Mouse (Mus musculus) layer of hippocampus, postnatal 36 days (tissue): Measurements from ENCODE around the gene Nek8. TPM values are rescaled to one million over a fixed set of nuclear protein-coding genes. Genes with fewer than 3 reads are reported as not detected.

Source experiments
- DNase-seq, 2 experiments: peaks; one replicate each; pipeline ENCODE4 v3.0.0; 2022
- total RNA-seq, 2 experiments: library from RNA; stranded (reverse); gene quantifications; 2 replicates each; pipeline ENCODE4 v1.2.3; 2021

The Nek8 gene
- total RNA-seq, 2 experiments from 2014 or later, result 2.4 to 2.5 TPM

DNA sequence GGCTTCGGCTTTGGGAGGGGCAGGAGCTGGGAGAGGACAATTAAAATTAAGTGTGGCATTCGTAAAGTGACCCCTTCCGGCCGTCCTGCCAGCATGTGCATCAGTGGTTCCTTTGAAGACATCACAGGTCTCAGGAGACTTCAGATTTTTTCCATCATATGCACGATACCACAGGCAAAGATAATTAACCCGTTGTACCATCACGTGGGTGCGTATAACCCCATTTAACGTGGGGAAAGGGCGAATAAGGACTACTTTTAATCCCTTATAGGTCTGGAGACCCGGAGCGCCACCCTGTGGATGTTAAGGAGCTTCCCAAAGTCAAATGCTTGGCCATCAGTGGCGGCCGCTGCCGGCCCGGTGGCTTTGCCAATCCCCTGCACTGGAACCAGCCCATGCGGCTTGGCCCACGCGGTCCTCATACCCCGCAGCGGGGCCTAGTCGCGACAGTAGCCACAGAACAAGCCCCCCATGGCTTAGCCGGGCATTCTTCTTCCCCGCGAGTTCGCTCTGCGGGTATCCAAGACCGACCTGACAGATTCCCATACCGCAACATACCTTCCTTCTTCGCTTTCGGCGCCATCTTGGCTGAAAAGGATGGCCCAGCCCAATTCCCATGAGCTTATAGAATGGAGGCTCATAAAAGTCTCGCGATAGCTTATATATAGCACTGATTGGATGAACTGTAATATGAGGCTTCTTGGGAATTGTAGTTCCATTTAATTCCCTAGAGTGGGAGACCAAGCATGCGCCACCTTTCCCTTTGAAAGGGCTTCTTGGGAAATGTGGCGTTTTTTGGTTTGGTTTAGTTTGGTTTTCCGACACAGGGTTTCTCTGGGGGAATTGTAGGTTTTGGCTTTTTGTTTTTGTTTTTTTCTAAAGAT lies 6.7 kb upstream of the Nek8 start, which contains the start of gene Rpl23a:
Gene Rpl23a (minus strand): TSS at position 624 of the 884 bp plus-strand sequence.
- peak; percentile 85 to 88 for DNase-seq

DNA sequence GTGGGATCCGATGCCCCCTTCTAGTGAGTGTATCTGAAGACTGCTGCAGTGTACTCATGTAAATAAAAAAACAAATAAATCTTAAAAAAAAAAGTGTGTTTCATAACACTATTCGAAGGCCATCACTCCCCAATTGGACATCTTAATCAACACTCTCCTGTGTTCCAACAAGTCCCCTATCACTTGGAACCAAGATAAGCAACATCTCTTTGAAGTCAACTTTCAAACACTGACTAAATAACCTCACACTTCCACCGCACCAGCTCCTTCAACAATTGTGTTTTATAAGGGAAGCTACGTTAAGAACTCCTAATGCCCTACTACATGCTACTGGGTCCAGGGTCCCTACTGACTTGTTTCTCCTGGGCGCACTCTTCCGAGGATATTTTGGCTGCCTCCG lies 6.0 kb upstream of the Nek8 start:
- no peak for DNase-seq

DNA sequence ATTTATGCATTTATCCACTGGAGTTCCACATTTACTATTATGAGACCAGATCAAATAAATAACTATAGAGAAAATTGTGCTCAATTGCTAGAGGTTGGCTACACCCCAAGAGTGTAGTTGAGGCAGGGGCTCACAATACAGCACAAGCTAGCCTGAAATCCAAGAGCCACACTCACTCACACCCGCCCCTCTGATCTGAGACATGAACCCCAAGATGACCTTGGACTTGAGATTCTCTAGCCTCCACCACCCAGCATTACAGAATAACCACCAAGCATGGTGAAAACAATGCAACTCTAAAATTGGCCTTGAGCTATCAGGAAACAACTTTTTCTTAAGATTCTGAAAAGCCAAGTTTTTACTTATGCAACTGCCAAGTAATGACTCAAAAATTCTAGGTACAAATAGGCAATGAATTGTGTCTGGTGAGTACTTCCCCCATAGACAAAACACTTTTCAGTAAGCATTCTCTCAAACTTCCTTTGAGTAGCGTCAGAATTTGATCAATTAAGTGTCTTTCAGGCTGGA lies 5.4 kb upstream of the Nek8 start:
- DNase-seq, result no peak

DNA sequence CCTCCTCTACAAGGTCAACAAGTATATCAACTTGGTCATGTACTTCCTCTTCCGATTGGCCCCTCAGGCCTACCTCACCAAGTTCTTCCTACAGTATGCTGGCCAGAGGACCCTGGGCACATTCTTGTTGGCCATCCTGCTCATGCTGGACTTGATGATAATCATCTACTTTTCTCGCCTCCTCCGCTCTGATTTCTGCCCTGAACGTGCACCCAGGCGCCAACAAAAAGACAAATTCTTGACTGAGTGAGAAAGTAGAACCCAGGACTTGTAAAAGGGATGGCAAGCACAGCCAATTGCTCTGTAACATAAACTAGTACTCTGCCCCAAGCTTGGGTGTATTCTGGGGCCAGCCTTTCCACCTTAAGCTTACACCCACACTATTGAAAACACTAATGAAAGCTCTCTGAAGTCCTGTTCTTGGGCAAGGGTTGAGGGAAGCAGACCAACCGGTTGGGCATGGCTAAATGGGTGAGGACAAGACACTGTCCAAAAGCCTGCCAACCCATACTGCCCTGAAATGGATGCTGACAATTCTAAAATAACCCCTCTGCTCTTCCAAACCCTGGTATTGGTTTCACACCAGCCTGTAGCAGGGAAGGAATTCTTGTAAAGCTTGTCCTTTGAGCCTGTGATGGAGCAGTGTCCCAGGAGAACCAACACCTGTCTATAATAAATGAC lies 3.7 kb upstream of the Nek8 start:
- DNase-seq, result no peak

DNA sequence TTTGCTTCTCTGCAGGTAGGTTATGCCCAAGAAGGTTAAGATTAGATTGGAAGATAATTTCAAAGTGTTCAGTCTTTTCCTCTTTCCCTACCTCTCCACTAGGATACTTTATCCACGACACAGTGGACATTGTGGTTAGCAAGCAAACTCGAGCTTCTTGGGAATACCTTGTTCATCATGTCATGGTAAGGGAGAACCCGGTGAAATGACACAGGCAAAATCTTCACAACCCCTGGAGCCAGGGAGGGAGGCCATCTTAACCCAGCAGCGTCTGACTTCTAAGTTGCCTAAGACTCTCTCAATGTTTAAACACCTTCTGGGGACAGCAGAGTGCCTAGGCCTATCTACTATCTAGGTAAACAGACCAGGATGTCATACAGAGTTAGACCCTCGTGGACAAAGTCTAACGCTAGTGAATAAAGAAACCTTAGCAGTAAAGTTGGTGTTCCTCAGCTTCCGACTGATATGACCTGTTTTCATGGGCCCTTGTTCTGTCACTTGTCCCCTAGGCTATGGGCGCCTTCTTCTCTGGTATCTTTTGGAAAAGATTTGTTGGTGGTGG lies 3.0 kb upstream of the Nek8 start:
- DNase-seq, result no peak

DNA sequence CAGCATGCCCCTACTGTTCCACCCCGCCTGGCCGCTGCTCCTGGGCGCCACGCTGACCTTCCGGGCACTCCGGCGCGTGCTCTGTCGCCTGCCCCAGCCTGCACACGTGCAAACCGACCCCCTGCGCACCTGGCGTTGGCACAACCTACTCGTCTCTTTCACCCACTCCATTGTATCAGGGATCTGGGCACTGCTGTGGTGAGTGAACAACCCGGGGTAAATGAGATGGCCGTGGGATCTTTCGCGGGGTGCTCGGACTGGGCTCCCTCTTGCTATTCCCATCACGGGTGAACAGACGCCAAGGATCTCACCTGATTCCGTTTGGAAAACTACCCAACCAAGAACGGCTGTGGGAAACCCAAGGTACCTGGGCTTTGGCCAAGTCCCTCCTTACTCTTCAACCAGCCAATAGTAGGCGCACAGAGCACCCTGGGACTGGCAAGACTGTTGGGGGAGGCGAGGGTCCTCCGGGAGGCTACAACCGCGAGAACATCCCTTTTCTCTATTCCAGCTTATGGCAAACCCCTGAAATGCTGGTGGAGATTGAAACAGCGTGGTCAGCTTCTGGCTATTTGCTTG lies 2.5 kb upstream of the Nek8 start:
- DNase-seq, result peak; percentile 44 to 55

DNA sequence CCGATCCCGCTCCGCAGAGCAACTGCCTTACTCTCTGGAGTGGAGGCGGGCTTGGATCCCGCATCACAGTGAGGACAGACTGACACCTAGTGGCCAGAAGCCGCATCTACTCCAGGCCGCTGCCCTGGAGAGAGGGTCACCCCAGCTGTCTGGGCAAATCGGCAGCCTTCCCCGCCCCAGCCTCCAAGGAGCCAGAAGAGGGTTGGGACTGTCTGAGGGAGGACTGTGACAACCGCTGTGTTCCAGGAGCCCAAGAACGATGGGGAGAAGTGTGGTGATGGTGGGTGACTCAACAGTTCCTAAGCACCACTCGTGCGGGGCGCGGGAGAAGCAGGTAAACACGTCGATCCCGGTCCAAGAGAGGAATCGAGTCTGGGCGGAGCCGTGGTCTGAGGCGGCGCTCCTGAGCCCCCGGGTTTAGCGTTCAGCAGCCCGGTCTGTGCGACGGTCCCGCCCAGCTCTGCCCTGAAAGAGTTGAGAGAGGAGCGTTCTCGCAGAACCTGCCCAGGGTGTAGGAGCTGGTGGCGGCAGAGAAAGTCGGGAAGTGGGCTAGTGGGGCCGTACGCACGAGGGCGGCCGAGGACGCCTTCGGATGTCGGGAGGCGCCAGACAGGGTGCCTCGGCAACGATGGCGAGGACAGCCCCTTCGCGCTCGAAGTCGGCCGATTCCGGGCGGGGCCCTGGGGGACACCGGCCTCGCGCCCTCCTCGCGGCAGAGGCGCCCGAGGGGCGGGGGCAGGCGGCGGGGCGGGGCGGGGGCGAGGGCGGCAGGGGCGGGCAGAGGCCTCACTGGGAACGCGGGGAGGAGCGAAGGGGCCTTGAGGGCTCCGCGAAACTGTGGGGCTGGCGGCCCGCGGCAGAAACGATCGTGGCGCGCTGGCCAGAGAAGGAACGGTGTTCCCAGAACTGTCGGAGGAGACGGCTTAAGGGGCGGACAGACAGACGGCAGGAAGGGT lies 1.7 kb upstream of the Nek8 start:
- DNase-seq, result peak; percentile 92 to 93

DNA sequence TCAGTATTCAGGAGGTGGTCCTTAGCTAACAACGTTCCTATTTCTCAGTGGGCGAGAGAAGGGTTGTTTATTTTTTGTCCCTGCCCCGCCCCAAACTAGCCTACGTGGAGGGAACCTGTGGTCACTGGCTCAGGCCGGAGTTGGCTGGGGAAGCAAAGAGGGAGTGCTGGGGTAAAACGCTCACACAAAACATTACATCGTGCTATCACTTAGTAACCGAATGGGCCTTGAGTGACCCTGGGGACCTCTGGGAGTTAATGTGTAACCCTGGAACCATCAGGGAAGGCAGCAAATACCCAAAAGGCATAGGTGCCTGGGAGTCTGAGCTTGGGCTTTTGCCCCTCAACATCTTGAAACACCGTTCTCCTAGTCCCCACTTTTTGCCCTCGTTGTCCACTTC lies 962 bp upstream of the Nek8 start:
- DNase-seq, result no peak

DNA sequence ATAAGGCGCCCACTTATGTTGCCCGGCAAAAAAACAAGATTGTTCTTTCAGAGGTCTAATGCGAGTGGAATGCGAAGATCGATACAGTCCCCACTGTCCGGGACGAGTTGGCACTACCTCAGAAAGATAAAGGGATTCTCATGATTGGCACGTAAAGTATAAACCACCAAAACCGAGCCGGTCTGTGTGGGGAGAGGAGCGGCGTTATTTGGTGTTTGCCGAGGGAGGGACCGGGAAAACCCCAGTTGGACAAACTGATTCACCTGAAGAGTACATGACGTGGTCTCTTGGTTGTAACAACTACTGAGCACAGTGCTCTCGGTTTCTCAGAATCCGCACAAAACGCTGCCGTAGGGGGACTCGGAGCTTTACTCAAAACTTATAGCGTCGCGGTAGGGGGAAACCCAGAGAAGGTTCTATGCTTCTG lies 443 bp upstream of the Nek8 start:
- DNase-seq, result no peak

DNA sequence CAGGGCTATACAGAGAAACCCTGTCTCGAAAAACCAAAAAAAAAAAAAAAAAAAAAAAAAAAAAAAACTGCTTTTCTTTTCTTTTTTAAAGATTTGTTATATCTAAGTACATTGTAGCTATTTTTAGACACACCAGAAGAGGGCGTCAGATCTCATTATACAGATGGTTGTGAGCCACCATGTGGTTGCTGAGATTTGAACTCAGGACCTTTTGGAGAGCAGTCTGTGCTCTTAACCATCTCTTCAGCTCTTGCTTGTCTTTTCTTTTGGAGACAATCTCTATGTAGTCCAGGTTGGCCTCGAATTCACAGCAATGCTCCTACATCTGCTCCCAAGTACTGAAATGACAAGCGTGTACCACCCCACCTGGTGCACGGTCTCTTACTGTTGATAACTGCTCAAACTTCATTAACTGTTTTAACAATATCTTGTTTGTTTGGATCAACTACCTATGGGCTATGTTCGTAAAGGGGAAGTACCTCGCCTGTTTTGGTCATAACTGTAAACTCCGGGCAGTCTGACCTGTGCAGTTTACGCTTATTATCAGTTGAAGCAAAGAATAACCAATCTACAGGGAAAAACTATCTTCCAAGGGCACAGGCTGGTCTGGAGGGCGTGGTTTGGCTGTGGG lies 589 bp downstream of the Nek8 start:
- no peak for DNase-seq

DNA sequence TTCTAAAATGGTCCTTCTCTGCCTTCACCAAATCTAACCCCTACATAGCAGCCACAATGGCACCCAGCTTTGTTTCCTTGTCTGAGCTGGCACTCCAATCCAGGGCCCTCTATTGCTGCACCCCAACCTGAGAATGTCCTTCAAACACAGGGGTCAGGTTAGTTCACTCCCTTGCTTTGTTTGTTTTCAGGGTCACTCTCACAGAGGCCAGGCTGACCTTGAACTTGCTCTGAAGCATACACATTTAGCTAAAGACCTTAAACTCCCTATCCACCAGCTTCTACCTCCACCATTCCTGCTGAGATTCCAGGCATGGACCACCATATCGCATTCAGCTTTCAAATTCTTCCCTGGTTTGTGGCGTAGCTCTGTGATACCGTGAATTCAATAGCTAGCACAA lies 2.0 kb downstream of the Nek8 start:
- no peak for DNase-seq

DNA sequence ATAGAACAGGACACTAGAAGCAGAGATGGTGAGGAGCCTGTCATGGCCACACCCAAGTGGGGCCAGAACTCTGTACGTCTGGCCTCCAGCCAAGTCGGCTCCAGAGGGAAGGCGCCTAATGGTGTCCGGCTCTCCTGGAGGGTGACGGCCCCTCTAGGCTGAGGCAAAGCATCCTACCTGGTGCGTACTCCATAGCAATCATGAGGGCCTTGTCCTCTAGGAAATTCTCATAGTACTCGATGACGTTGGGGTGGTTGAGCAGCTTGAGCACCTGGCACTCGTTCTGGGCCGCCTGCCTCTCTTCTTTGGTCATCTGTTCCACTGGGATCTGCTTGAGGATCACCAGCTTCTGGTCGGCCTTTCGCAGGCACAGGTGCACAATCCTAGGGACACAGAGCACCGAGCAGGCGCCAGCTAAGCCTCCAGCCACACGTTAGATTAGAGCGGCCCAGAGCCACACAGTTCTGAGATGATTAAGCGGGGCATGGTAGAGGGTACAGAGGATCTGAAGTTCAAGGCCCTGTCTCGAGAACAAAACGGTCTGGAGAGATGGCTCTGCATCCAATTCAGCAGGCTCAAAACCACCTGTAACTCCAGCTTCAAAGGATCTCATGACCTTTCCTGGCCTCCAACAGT lies 3.6 kb downstream of the Nek8 start:
- DNase-seq, result no peak

DNA sequence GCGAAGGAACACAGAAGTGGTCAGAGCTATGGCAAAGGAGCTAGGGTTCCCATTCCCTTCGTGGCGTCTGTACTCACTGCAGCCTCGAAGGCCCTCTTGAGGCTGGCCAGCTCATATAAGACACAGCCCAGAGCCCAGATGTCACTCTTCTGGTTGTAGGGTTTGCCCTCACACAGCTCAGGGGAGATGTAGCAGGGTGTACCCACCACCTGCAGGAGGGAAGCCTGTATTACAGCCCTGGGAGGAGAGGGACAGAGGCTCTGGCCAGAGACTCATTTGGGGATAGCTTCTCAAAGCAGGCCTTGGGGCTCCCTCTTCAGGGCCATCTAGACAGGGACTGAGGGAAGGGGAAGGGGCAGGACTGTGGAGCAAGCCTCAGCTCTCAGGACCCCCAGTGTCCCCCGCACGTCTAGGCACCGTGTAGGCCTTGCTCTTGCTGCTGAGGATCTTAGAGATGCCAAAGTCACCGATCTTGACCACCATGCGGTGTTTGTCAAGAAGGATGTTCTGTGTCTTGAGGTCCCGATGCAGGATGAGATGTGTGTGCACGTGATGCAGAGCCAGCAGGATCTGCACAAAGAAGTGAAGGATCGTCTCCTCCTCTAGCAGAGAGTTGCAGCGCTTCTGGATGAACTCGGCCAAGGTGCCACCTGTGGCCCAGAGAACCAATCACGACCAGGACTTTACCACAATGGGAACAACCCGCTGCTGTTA lies 4.3 kb downstream of the Nek8 start:
- no peak for DNase-seq

DNA sequence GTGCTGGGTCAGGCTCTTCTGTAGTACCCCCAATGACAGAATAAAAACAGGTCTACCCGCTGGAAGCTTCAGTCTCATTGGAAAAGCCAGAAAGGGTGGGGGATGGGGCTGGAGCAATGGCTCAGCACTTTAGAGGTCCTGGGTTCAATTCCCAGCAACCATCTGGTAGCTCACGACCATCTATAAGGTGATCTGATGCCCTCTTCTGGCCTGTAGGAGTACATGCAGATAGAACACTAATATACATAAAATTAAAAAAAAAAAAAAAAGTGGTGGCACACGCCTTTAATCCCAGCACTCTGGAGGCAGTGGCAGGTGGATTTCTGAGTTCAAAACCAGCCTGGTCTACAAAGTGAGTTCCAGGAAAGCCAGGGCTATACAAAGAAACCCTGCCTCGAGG lies 5.1 kb downstream of the Nek8 start:
- DNase-seq, result no peak

DNA sequence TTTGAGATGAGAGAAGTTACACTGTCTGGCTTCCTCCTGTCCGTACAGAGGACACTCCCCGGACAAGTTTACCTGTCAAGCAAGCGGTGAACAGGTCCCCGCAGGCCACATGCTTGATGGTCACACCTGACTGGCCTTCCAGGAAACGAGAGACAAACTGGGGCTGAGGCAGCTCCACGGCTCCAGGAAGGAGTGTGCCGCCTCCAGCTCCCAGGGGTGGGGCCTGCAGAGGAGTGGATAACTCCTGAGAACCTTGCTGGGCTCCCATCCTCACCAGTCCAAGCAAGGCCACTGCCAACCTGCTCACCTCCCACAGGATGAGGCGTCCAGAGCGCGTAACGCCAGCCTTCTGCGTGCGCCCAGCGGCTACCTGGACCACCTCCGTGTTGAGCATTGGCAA lies 6.2 kb downstream of the Nek8 start:
- DNase-seq, result no peak

DNA sequence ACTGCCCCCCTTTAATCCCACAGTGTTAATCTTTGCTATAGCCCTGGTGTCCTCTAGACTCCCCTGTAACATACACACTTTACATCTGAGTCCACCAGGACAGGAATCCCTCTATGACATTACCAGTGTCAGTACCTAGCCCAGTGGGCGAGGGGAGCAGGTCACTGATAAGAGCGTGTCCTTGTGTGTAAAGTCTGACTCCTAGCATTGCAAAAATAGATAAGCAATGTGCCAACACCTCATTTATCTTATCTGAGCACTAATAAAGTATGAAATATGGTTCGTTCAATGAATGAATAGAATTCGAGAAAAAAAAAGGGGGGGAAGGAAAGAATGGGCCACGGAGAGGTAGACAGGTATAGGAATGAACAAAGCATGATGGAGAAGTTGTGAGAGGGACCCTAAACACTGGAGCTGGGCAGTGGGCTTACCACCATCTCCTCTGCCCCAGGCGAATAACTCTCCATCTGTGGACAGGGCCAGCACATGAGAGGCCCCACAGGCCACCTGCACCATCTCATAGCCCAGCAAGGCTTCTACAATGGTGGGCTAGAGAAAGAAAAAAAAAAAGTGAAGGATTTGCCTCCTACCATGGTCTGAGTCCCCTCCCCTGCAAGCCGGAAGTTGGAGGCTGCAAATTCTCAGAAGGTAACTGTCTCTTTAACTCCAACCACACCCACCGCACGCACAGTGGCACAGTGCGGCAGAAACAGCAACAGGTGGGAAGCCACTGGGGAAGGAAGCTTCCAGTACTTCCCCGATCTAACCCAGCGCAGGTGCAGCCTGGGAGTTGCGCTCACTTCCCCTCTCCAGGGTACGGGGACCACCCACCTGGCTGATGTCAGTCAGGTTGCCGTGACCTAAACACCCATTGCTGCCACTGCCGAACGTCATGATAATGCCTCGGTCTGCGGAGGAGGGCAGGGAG lies 7.7 kb downstream of the Nek8 start:
- no peak for DNase-seq

DNA sequence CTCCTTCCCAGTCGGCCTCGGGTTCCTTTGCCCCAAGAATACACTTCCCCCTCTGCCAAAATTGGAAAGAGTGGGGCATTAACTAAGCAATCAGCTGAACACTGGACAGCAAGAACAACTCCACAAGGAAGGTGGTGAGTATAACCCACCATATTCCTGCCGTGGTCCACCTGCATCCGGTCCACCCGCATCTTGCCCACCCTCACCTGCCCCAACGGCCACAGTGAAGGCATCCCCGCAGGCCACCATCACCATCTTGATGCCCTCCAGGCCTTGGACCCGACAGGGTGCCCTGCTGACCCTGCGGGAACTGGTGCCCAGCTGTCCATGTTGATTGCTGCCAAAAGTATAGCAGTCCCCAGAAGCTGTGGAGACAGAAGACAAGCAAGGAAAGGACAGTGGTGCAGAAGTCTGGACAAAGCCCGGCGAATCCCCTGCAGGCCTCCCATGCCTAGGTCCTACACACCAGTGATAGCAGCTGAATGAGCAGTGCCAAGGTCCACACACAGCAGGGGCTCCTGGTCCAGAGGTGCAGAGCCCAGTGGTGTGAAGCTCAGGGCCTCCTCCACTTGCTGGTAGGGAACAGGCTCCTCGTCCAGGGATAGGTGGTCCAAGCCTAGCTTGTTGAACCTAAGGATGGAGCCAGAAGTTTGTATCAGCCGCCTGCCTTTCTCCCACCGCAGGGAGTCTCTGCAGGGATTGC lies 9.1 kb downstream of the Nek8 start:
- DNase-seq, result no peak

DNA sequence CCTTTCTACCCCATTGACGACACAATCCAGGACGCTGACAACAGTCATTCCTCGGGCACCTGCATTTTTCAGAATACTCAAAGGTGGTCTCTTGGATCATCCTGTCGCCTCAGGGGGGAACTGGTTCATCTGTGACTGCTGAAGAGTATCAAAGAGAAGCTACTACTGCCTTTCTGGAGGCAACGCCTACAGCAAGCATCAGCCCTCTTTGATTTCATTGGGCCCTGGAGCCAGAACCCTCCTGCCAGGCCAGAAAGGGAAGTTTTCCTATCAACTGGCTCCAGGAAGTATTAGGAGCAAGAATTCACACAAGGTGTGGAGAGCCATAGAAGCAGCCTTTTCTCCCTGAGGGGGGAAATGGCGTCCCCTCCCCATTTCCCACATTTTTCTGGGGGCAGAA lies 9.8 kb downstream of the Nek8 start:
- DNase-seq, result no peak
